Mouse (Mus musculus): ENCODE results near the gene H2-Ab1.

DNA sequence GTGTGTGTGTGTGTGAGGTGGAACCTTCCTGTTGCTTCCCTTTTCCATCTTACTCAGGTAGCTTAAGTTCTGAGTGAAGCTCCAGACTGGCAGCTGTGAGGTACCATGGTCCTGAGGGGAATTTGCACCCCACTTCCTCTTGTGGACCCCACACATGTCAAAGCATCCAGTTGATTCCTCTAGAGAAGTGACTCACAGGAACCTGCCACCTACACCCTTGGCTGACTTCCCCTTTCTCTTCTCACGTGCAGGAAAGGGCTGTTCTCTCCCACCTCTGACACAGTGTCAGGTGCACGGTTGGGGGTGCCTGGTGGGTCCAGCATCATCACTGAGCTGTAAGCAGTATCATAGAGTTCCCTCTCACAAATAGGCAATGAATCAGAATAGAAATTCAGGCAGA lies 36.0 kb downstream of the H2-Ab1 start:
- TF ChIP-seq GATA1 (IDR thresholded peaks at IDR 0.05; ENCODE audit: low read length) (no peak), TAL1 (IDR thresholded peaks at IDR 0.05; ENCODE audit: low read length) (no peak)

Data from erythroblast, embryonic 14.5 days (primary cell).